Mouse (Mus musculus) limb, embryonic 12.5 days (tissue): ENCODE measurements at regions not wholly inside any gene's neighbourhood (a gene's known extent, or its start where the extent isn't known, plus 50 kb on each side); places are given as distances from the start of the nearest gene placed in this dataset.

Source experiments
- ATAC-seq: fragments of 200-750 bp; cut with Nextera tagmentation; 2 replicates; pipeline ENCODE4 v1.8.0; 2017; ENCODE audit warnings: low read depth, moderate TSS enrichment; ENCODE audit not compliant: insufficient number of reproducible peaks, insufficient read depth, low FRiP score, low TSS enrichment
- H3K27ac ChIP-seq: fragments of 300-500 bp; sonication (generic); 2 replicates; pipeline ENCODE4 v1.5.1; 2016; ENCODE audit warnings: mild to moderate bottlenecking, moderate library complexity
- H3K27me3 ChIP-seq: fragments of 300-500 bp; sonication (generic); 2 replicates; pipeline ENCODE4 v1.6.1; 2016; ENCODE audit warnings: mild to moderate bottlenecking, moderate library complexity
- H3K36me3 ChIP-seq: fragments of 300-500 bp; sonication (generic); 2 replicates; pipeline ENCODE4 v1.6.1; 2016; ENCODE audit warnings: mild to moderate bottlenecking, moderate library complexity
- H3K4me1 ChIP-seq: fragments of 300-500 bp; sonication (generic); replicated peaks from 2 replicates; pipeline ENCODE4 v1.6.1; 2016
- H3K4me2 ChIP-seq: fragments of 300-500 bp; sonication (generic); 2 replicates; pipeline ENCODE4 v1.6.1; 2016; ENCODE audit warnings: mild to moderate bottlenecking, moderate library complexity
- H3K4me3 ChIP-seq: fragments of 300-500 bp; sonication (generic); replicated peaks from 2 replicates; pipeline ENCODE4 v1.5.1; 2016; ENCODE audit warnings: mild to moderate bottlenecking
- H3K9ac ChIP-seq: fragments of 300-500 bp; sonication (generic); replicated peaks from 2 replicates; pipeline ENCODE4 v1.6.1; 2016; ENCODE audit warnings: mild to moderate bottlenecking, moderate library complexity
- H3K9me3 ChIP-seq: fragments of 300-500 bp; sonication (generic); 2 replicates; pipeline ENCODE4 v1.6.1; 2016; ENCODE audit warnings: mild to moderate bottlenecking, moderate library complexity
- WGBS: fragments of 180-500 bp; shearing (Covaris S2); methylation state at CpG from one replicate; pipeline ENCODE4 v1.1.7; 2016; 5-methylcytosine and 5-hydroxymethylcytosine counted together

- 0 out of 2 replicates have a peak overlapping the region, but pooled peaks have one; percentile 48 for H3K4me2 ChIP-seq
- H3K4me1 ChIP-seq, result peaks cover 54% of the 10 kb centered on the region
- H3K27ac ChIP-seq, result peak overlapping the region; percentile 86
- 10% methylated on average over 9 of the region's 9 CpGs for WGBS
- H3K9me3 ChIP-seq, result peaks cover 11% of the 10 kb centered on the region
- H3K36me3 ChIP-seq, result no peaks in the 10 kb centered on the region
- ATAC-seq, result no peak
- no peak overlapping the region for H3K4me3 ChIP-seq
- no peaks in the 10 kb centered on the region for H3K27me3 ChIP-seq
- H3K9ac ChIP-seq, result no peak overlapping the region
Measured at GRCm38 (mm10) chr13:60269406-60269841, 92.3 kb upstream of the Gas1 start.

GRCm38 (mm10) chr13:60270526-60270925, 93.4 kb upstream of the Gas1 start:
- Histone ChIP-seq H3K9me3 (peaks cover 12% of the 10 kb centered on the region), H3K4me3 (no peak overlapping the region), H3K36me3 (no peaks in the 10 kb centered on the region), H3K4me2 (no peak overlapping the region), H3K27me3 (no peaks in the 10 kb centered on the region), H3K4me1 (peaks cover 53% of the 10 kb centered on the region), H3K27ac (peak overlapping the region; percentile 63; the same call in 1 of the 2 replicates), H3K9ac (no peak overlapping the region)
- WGBS, result 82% methylated on average over 5 of the region's 5 CpGs
- ATAC-seq, result no peak

GRCm38 (mm10) chr13:60273331-60273730, 96.2 kb upstream of the Gas1 start:
- Histone ChIP-seq H3K4me2 (no peak overlapping the region), H3K9ac (no peak overlapping the region), H3K4me3 (no peak overlapping the region), H3K9me3 (peaks cover 12% of the 10 kb centered on the region), H3K36me3 (no peaks in the 10 kb centered on the region), H3K27me3 (no peaks in the 10 kb centered on the region), H3K4me1 (peaks cover 25% of the 10 kb centered on the region), H3K27ac (no peak overlapping the region)
- 81% methylated on average over 7 of the region's 7 CpGs for WGBS
- no peak for ATAC-seq

- peak overlapping the region; percentile 83 for H3K27ac ChIP-seq
Measured at GRCm38 (mm10) chr13:60282543-60283251, 105.5 kb upstream of the Gas1 start.

GRCm38 (mm10) chr13:60286525-60287224, 109.5 kb upstream of the Gas1 start:
- 0 out of 2 replicates have a peak overlapping the region, but pooled peaks have one; percentile 13 for H3K27ac ChIP-seq
- no peak for ATAC-seq
- peaks cover 16% of the 10 kb centered on the region for H3K4me1 ChIP-seq
- H3K4me3 ChIP-seq, result no peak overlapping the region
- no peaks in the 10 kb centered on the region for H3K36me3 ChIP-seq
- H3K9me3 ChIP-seq, result no peaks in the 10 kb centered on the region
- no peaks in the 10 kb centered on the region for H3K27me3 ChIP-seq
- H3K9ac ChIP-seq, result no peak overlapping the region
- H3K4me2 ChIP-seq, result no peak overlapping the region
- WGBS, result 63% methylated on average over 11 of the region's 11 CpGs

More at GRCm38 (mm10) chr13:60282543-60283251, 105.5 kb upstream of the Gas1 start:
- H3K27me3 ChIP-seq, result no peaks in the 10 kb centered on the region
- WGBS, result 41% methylated on average over 7 of the region's 7 CpGs
- ATAC-seq, result peak; percentile 63
- no peak overlapping the region for H3K4me3 ChIP-seq
- no peak overlapping the region for H3K9ac ChIP-seq
- peaks cover 16% of the 10 kb centered on the region for H3K4me1 ChIP-seq
- H3K9me3 ChIP-seq, result no peaks in the 10 kb centered on the region
- H3K36me3 ChIP-seq, result no peaks in the 10 kb centered on the region
- no peak overlapping the region for H3K4me2 ChIP-seq

GRCm38 (mm10) chr13:60289650-60290049, 112.5 kb upstream of the Gas1 start:
- H3K9me3 ChIP-seq, result no peaks in the 10 kb centered on the region
- no peak for ATAC-seq
- H3K4me2 ChIP-seq, result no peak overlapping the region
- H3K4me3 ChIP-seq, result no peak overlapping the region
- no peak overlapping the region for H3K9ac ChIP-seq
- H3K4me1 ChIP-seq, result no peaks in the 10 kb centered on the region
- H3K27ac ChIP-seq, result no peak overlapping the region
- no peaks in the 10 kb centered on the region for H3K36me3 ChIP-seq
- 70% methylated on average over 3 of the region's 3 CpGs for WGBS
- H3K27me3 ChIP-seq, result no peaks in the 10 kb centered on the region

- H3K4me3 ChIP-seq, result no peak overlapping the region
- H3K27ac ChIP-seq, result no peak overlapping the region
- H3K4me2 ChIP-seq, result no peak overlapping the region
- H3K9ac ChIP-seq, result no peak overlapping the region
- no peaks in the 10 kb centered on the region for H3K9me3 ChIP-seq
- peaks cover 1% of the 10 kb centered on the region for H3K4me1 ChIP-seq
- H3K27me3 ChIP-seq, result no peaks in the 10 kb centered on the region
- 85% methylated on average over 4 of the region's 4 CpGs for WGBS
- no peak for ATAC-seq
- H3K36me3 ChIP-seq, result no peaks in the 10 kb centered on the region
Measured at GRCm38 (mm10) chr13:60290820-60291219, 113.7 kb upstream of the Gas1 start.

GRCm38 (mm10) chr13:60291344-60291743, 114.2 kb upstream of the Gas1 start:
- Histone ChIP-seq H3K9me3 (no peaks in the 10 kb centered on the region), H3K9ac (no peak overlapping the region), H3K27ac (no peak overlapping the region), H3K27me3 (no peaks in the 10 kb centered on the region), H3K36me3 (no peaks in the 10 kb centered on the region), H3K4me2 (no peak overlapping the region), H3K4me3 (no peak overlapping the region), H3K4me1 (peaks cover 6% of the 10 kb centered on the region)
- ATAC-seq, result no peak
- WGBS, result 93% methylated on average over 3 of the region's 3 CpGs

- no peak for ATAC-seq
- Histone ChIP-seq H3K9ac (no peak overlapping the region), H3K9me3 (no peaks in the 10 kb centered on the region), H3K36me3 (no peaks in the 10 kb centered on the region), H3K4me3 (no peak overlapping the region), H3K4me2 (no peak overlapping the region), H3K27me3 (no peaks in the 10 kb centered on the region), H3K4me1 (peaks cover 38% of the 10 kb centered on the region), H3K27ac (no peak overlapping the region)
- 48% methylated on average over 13 of the region's 13 CpGs for WGBS
Measured at GRCm38 (mm10) chr13:60296201-60296895, 119.2 kb upstream of the Gas1 start.

GRCm38 (mm10) chr13:60296896-60297275, 119.7 kb upstream of the Gas1 start:
- Histone ChIP-seq H3K4me1 (peaks cover 44% of the 10 kb centered on the region), H3K27me3 (no peaks in the 10 kb centered on the region), H3K9me3 (no peaks in the 10 kb centered on the region), H3K9ac (no peak overlapping the region), H3K4me3 (no peak overlapping the region), H3K36me3 (no peaks in the 10 kb centered on the region), H3K4me2 (no peak overlapping the region), H3K27ac (no peak overlapping the region)
- WGBS, result 84% methylated on average over 6 of the region's 6 CpGs
- no peak for ATAC-seq

GRCm38 (mm10) chr13:60298575-60298974, 121.4 kb upstream of the Gas1 start:
- Histone ChIP-seq H3K4me3 (no peak overlapping the region), H3K27me3 (no peaks in the 10 kb centered on the region), H3K4me1 (peaks cover 47% of the 10 kb centered on the region), H3K27ac (0 out of 2 replicates have a peak overlapping the region, but pooled peaks have one; percentile 30), H3K4me2 (no peak overlapping the region), H3K36me3 (no peaks in the 10 kb centered on the region), H3K9me3 (no peaks in the 10 kb centered on the region), H3K9ac (no peak overlapping the region)
- ATAC-seq, result no peak
- 78% methylated on average over 2 of the region's 2 CpGs for WGBS
